Mouse (Mus musculus) left cerebral cortex, postnatal 10 days (tissue): ENCODE results near the gene Lin28a. TPM values are rescaled to one million over a fixed set of nuclear protein-coding genes. Genes with fewer than 3 reads are reported as not detected.

ENCODE experiments used
- DNase-seq, 2 experiments: peaks; one replicate each; pipeline ENCODE4 v3.0.0; 2021 to 2022; ENCODE audit warnings: low spot score in 2 of 2, mixed read lengths in 1 of 2; ENCODE audit errors: extremely low spot score in 1 of 2
- intact Hi-C: fragments of 180-260 bp; cut with DNase I; formaldehyde crosslinking; loops from one replicate; pipeline ENCODE4 v1.15.1; 2025
- total RNA-seq, 2 experiments: library from RNA; stranded (reverse); gene quantifications; 2 replicates each; pipeline ENCODE4 v1.2.3; 2021

Lin28a gene
- total RNA-seq, result not detected

DNA sequence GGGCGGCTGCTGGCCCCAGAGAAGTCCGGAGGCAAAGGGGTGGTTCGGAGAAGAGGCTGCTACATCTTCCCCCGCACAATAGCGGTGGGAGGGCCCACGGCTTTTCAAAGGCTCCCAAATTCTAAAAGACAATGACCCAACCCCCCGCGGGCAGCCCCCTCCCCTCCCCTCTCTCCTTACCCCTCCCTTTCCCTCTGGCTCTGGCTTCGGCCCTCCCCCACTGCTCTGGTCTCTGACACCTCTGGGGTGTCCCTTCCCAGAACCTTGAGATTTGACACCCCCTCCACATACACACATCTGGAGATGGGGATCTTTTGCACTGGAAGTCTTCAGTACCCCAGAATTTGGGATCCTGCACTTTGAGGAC lies at the start of gene Lin28a:
Lin28a (minus strand) TSS at position 63 of the 367 bp plus-strand sequence.
- intact Hi-C loops, result no loop called here
- no peak for DNase-seq

DNA sequence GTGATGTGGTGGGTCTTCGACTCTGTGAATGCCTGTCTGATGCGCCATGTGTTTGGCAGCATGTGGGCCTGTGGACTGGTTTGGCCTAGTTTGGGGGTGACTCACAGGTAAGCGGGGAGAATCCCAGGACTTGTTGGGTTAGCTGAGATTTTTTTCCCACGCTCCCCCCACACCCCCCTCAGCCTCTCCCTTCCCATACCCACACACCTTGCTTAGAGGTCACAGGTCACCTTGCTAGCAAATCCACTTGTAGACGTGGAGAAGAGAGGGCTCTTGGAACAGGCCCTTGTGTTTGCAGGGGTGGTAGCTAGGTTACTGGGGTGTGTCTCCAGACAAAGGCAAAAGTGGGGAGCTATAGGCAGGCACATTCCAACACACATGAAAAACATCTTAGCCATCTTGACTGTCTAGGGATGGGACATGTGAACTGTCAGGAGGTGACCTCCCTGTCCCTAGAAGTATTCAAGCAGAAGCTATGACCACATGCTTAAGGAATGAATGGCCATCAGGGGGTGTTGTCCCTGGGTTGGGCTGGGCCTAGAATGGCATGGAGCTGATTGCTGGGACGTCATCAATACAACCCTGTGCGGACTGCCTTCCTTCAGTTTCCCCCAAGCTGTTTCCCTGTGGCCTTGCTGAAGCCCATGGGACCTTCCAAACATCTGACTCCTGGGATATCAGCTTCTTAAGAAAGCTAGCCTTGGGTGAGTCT lies 49.3 kb upstream of the Lin28a start:
- no peak for DNase-seq
- intact Hi-C loops, result no loop called here

- no peak for DNase-seq
Observed at GRCm38 (mm10) chr4:134067383-134067782, 48.7 kb upstream of the Lin28a start.

GRCm38 (mm10) chr4:134065431-134066004 lies 46.9 kb upstream of the Lin28a start:
- intact Hi-C loops, result no loop called here
- DNase-seq, result no peak

More at GRCm38 (mm10) chr4:134067383-134067782, 48.7 kb upstream of the Lin28a start:
- intact Hi-C loops, result no loop called here

- intact Hi-C loops, result no loop called here
Observed at GRCm38 (mm10) chr4:134062561-134062960, 43.9 kb upstream of the Lin28a start.

GRCm38 (mm10) chr4:134061944-134062446 lies 43.4 kb upstream of the Lin28a start:
- intact Hi-C loops, result no loop called here
- no peak for DNase-seq

More at GRCm38 (mm10) chr4:134062561-134062960, 43.9 kb upstream of the Lin28a start:
- DNase-seq, result no peak

GRCm38 (mm10) chr4:134061166-134061830 lies 42.7 kb upstream of the Lin28a start:
- intact Hi-C loops, result no loop called here

GRCm38 (mm10) chr4:134060135-134060865 lies 41.7 kb upstream of the Lin28a start, which contains the start of gene Crybg2:
Gene Crybg2 (plus strand): TSS chr4:134060815.
- no peak for DNase-seq
- intact Hi-C loops, result no loop called here

More at GRCm38 (mm10) chr4:134061166-134061830, 42.7 kb upstream of the Lin28a start:
- DNase-seq, result no peak

GRCm38 (mm10) chr4:134058908-134059307 lies 40.3 kb upstream of the Lin28a start:
- no peak for DNase-seq
- intact Hi-C loops, result no loop called here

DNA sequence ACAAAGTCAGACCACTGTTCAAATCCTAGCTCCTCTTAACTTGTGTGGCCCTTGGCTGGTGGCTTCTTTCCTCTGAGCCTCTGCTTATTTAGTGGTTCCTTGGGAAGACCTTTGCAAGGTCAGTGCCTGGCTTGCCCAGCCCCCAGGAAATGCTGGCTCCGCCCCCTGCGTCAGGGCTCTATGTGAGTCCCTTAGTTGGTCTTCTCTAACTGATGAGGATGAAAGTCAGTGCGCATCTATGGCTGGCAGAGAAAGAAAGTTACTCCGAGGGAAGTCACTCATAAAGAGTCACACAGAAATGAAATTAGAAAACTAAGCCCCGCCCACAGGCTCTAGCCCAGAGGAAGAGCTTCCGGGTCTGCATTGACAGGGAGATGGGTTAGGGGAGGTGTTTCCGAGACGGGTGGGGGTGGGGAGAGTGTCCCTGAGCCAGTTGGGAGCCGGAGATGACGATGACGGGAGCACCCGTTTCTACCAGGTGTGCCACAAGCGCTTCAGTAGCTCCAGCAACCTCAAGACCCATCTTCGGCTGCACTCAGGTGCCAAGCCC lies 39.6 kb upstream of the Lin28a start:
- no peak for DNase-seq
- intact Hi-C loops, result no loop called here

DNA sequence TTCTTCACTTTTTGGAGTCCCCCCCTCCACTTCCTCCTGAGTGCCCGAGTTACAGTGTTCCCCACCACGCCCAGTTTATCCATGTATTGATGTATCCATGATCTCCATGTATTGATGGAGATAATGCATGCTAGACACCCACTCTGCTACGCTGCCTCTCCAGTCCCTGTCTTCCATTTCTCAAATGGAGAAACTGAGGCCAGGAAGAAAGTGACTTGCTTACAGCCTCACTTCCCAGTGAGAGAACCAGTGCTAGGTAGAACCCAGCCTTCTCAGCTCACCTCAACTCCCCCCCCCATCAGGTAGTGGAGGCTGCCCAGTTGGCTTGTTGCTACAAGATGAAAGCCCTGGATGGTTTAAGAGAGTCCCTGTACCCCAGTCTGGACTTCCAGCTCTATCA lies 34.9 kb upstream of the Lin28a start, which contains the start of gene Zfp683:
Zfp683 (plus strand) TSS at position 301 of the 400 bp plus-strand sequence.
- intact Hi-C loops, result no loop called here
- DNase-seq, result no peak

DNA sequence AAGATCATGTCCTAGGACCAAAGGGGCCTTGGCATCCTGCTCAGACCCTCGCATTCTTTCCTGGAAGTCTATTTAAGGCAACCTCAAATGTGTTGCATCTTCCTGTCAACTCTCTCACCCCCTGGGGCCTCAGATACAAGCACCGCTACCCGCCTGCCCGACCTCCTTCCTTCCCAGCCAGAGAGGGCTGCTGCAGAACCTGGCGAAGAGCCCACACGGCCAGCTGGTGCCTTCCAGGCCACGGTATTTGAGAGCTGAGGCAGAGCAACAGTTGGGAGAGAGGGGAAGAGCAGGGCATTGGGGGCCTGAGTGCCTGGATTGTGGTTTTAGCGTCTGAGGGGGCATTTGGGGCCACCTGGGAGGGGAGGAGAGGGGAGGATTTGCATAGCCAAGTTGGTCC lies 33.9 kb upstream of the Lin28a start:
- intact Hi-C loops, result no loop called here
- peak; percentile 13 to 69 for DNase-seq

DNA sequence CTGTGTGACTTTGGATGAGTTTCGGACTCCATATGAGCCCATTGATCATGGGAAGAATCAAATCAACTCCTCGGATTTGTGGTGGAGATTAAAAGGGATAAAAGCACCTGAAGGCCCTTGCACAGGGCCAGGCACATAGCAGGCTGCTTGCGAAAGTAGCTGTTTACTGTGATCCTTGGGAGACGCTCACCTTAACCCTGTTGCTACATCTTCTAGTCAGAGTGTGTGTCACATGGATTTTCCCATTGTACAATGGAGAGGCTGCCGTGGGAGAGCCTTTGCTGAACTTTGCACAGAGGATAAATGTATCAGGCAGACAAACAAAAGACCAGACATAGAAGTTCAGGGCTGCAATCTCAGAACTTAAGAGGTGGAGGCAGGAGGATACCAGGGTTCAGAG lies 33.3 kb upstream of the Lin28a start:
- no peak for DNase-seq
- intact Hi-C loops, result no loop called here

- no peak for DNase-seq
- intact Hi-C loops, result no loop called here
Observed at GRCm38 (mm10) chr4:134047648-134048047, 29.0 kb upstream of the Lin28a start.

DNA sequence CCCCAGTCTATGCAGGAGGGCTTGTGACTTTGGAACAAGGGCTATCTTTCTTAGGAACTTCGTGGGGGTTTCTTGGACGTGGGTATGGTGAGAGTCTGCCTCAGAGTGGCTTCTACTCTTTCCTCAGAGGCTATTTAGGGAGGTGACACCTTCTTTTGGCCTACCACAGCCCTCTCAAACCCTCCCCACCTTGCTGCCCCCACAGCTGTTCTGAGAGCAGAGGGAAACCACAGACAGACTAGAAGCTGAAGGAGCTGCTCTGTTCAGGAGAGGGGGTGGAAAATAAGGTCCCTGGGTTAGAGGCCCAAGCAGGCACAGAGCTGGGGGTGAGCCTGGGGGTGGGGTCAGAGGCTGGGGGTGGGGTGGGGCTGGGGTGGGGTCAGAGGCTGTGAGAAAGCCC lies 24.4 kb upstream of the Lin28a start:
- no peak for DNase-seq
- intact Hi-C loops, result no loop called here

GRCm38 (mm10) chr4:134041317-134042123 lies 22.9 kb upstream of the Lin28a start:
- intact Hi-C loops, result no loop called here
- no peak for DNase-seq

- intact Hi-C loops, result loop anchor here (5.0 kb wide), 1 partner anchor 41 kb away; no protein-coding TSS in a partner anchor
- peak; percentile 74 to 79 for DNase-seq
Observed at GRCm38 (mm10) chr4:134035953-134036352, 17.3 kb upstream of the Lin28a start.

GRCm38 (mm10) chr4:134025802-134026201 lies 7.2 kb upstream of the Lin28a start:
- DNase-seq, result no peak
- intact Hi-C loops, result no loop called here
